Mouse (Mus musculus): Measurements from ENCODE around the gene Syt12. TPM values are rescaled to one million over a fixed set of nuclear protein-coding genes. Genes with fewer than 3 reads are reported as not detected.
A peak's percentile ranks its signal among the peaks of the same experiment; 100 is the strongest.

Syt12 gene
- polyA plus RNA-seq, 1 experiment from 2014 or later: 1.8 TPM

GRCm38 (mm10) chr19:4492526-4493296 lies 15.5 kb upstream of the Syt12 start:
- no peak overlapping the region for H3K4me2 ChIP-seq (ENCODE audit: low read length)
- no peak overlapping the region for H3K4me3 ChIP-seq (replicated peaks; ENCODE audit: low read length)
- H3K9me3 ChIP-seq (ENCODE audit: control insufficient read depth, low read length): no peaks in the 10 kb centered on the region
- no peaks in the 10 kb centered on the region for H3K27me3 ChIP-seq (replicated peaks; ENCODE audit: control insufficient read depth, insufficient read depth, low read length)
- WGBS: 53% methylated on average over 9 of the region's 9 CpGs
- H3K9ac ChIP-seq (replicated peaks; ENCODE audit: low read depth, low read length): no peak overlapping the region
- peaks cover 2% of the 10 kb centered on the region for H3K4me1 ChIP-seq (replicated peaks; ENCODE audit: control insufficient read depth, insufficient read depth, low read length)
- ATAC-seq: no peak
- no peak overlapping the region for H3K27ac ChIP-seq (ENCODE audit: low read length)
- no peaks in the 10 kb centered on the region for H3K36me3 ChIP-seq (ENCODE audit: control insufficient read depth, insufficient read depth)

GRCm38 (mm10) chr19:4491080-4491695 lies 13.9 kb upstream of the Syt12 start:
- Histone ChIP-seq H3K27me3 (replicated peaks; ENCODE audit: control insufficient read depth, insufficient read depth, low read length) (no peaks in the 10 kb centered on the region), H3K9ac (replicated peaks; ENCODE audit: low read depth, low read length) (no peak overlapping the region), H3K9me3 (ENCODE audit: control insufficient read depth, low read length) (no peaks in the 10 kb centered on the region), H3K4me3 (replicated peaks; ENCODE audit: low read length) (no peak overlapping the region), H3K4me2 (ENCODE audit: low read length) (no peak overlapping the region), H3K4me1 (replicated peaks; ENCODE audit: control insufficient read depth, insufficient read depth, low read length) (no peaks in the 10 kb centered on the region), H3K36me3 (ENCODE audit: control insufficient read depth, insufficient read depth) (no peaks in the 10 kb centered on the region), H3K27ac (ENCODE audit: low read length) (no peak overlapping the region)
- WGBS: 75% methylated on average over 10 of the region's 10 CpGs
- no peak for ATAC-seq

GRCm38 (mm10) chr19:4487877-4488276 lies 10.6 kb upstream of the Syt12 start:
- Histone ChIP-seq H3K27ac (ENCODE audit: low read length) (no peak overlapping the region), H3K9me3 (ENCODE audit: control insufficient read depth, low read length) (no peaks in the 10 kb centered on the region), H3K4me3 (replicated peaks; ENCODE audit: low read length) (no peak overlapping the region), H3K4me2 (ENCODE audit: low read length) (no peak overlapping the region), H3K4me1 (replicated peaks; ENCODE audit: control insufficient read depth, insufficient read depth, low read length) (no peaks in the 10 kb centered on the region), H3K36me3 (ENCODE audit: control insufficient read depth, insufficient read depth) (no peaks in the 10 kb centered on the region), H3K27me3 (replicated peaks; ENCODE audit: control insufficient read depth, insufficient read depth, low read length) (no peaks in the 10 kb centered on the region), H3K9ac (replicated peaks; ENCODE audit: low read depth, low read length) (no peak overlapping the region)
- 50% methylated on average over 2 of the region's 2 CpGs for WGBS
- ATAC-seq: no peak

GRCm38 (mm10) chr19:4485006-4485405 lies 7.8 kb upstream of the Syt12 start:
- Histone ChIP-seq H3K4me1 (replicated peaks; ENCODE audit: control insufficient read depth, insufficient read depth, low read length) (no peaks in the 10 kb centered on the region), H3K4me2 (ENCODE audit: low read length) (no peak overlapping the region), H3K27ac (ENCODE audit: low read length) (no peak overlapping the region), H3K9ac (replicated peaks; ENCODE audit: low read depth, low read length) (no peak overlapping the region), H3K27me3 (replicated peaks; ENCODE audit: control insufficient read depth, insufficient read depth, low read length) (no peaks in the 10 kb centered on the region), H3K36me3 (ENCODE audit: control insufficient read depth, insufficient read depth) (no peaks in the 10 kb centered on the region), H3K4me3 (replicated peaks; ENCODE audit: low read length) (no peak overlapping the region), H3K9me3 (ENCODE audit: control insufficient read depth, low read length) (no peaks in the 10 kb centered on the region)
- no peak for ATAC-seq
- 70% methylated on average over 5 of the region's 5 CpGs for WGBS

GRCm38 (mm10) chr19:4482111-4482859 lies 5.0 kb upstream of the Syt12 start:
- Histone ChIP-seq H3K27ac (ENCODE audit: low read length) (no peak overlapping the region), H3K9me3 (ENCODE audit: control insufficient read depth, low read length) (no peaks in the 10 kb centered on the region), H3K27me3 (replicated peaks; ENCODE audit: control insufficient read depth, insufficient read depth, low read length) (peaks cover 7% of the 10 kb centered on the region), H3K9ac (replicated peaks; ENCODE audit: low read depth, low read length) (no peak overlapping the region), H3K4me1 (replicated peaks; ENCODE audit: control insufficient read depth, insufficient read depth, low read length) (peaks cover under 1% of the 10 kb centered on the region), H3K4me3 (replicated peaks; ENCODE audit: low read length) (no peak overlapping the region), H3K4me2 (ENCODE audit: low read length) (no peak overlapping the region), H3K36me3 (ENCODE audit: control insufficient read depth, insufficient read depth) (no peaks in the 10 kb centered on the region)
- no peak for ATAC-seq
- WGBS: 87% methylated on average over 3 of the region's 3 CpGs

GRCm38 (mm10) chr19:4481326-4481725 lies 4.1 kb upstream of the Syt12 start:
- no peak overlapping the region for H3K4me2 ChIP-seq (ENCODE audit: low read length)
- ATAC-seq: no peak
- peaks cover 6% of the 10 kb centered on the region for H3K4me1 ChIP-seq (replicated peaks; ENCODE audit: control insufficient read depth, insufficient read depth, low read length)
- H3K27me3 ChIP-seq (replicated peaks; ENCODE audit: control insufficient read depth, insufficient read depth, low read length): peaks cover 11% of the 10 kb centered on the region
- no peak overlapping the region for H3K4me3 ChIP-seq (replicated peaks; ENCODE audit: low read length)
- H3K27ac ChIP-seq (ENCODE audit: low read length): no peak overlapping the region
- no peaks in the 10 kb centered on the region for H3K9me3 ChIP-seq (ENCODE audit: control insufficient read depth, low read length)
- H3K36me3 ChIP-seq (ENCODE audit: control insufficient read depth, insufficient read depth): no peaks in the 10 kb centered on the region
- H3K9ac ChIP-seq (replicated peaks; ENCODE audit: low read depth, low read length): no peak overlapping the region
- 63% methylated on average over 4 of the region's 4 CpGs for WGBS

- H3K9ac ChIP-seq (replicated peaks; ENCODE audit: low read depth, low read length): no peak overlapping the region
- no peak overlapping the region for H3K27ac ChIP-seq (ENCODE audit: low read length)
- WGBS: 89% methylated on average over 2 of the region's 2 CpGs
- no peaks in the 10 kb centered on the region for H3K9me3 ChIP-seq (ENCODE audit: control insufficient read depth, low read length)
- no peak overlapping the region for H3K4me2 ChIP-seq (ENCODE audit: low read length)
- H3K4me1 ChIP-seq (replicated peaks; ENCODE audit: control insufficient read depth, insufficient read depth, low read length): peaks cover 6% of the 10 kb centered on the region
- H3K27me3 ChIP-seq (replicated peaks; ENCODE audit: control insufficient read depth, insufficient read depth, low read length): peaks cover 15% of the 10 kb centered on the region
- H3K36me3 ChIP-seq (ENCODE audit: control insufficient read depth, insufficient read depth): no peaks in the 10 kb centered on the region
- no peak overlapping the region for H3K4me3 ChIP-seq (replicated peaks; ENCODE audit: low read length)
- ATAC-seq: no peak
Observed at GRCm38 (mm10) chr19:4480041-4480440, 2.8 kb upstream of the Syt12 start.

- ATAC-seq: no peak
- WGBS: 39% methylated on average over 1 of the region's 1 CpGs
- no peaks in the 10 kb centered on the region for H3K36me3 ChIP-seq (ENCODE audit: control insufficient read depth, insufficient read depth)
- H3K27ac ChIP-seq (ENCODE audit: low read length): no peak overlapping the region
- no peaks in the 10 kb centered on the region for H3K9me3 ChIP-seq (ENCODE audit: control insufficient read depth, low read length)
- H3K27me3 ChIP-seq (replicated peaks; ENCODE audit: control insufficient read depth, insufficient read depth, low read length): peaks cover 19% of the 10 kb centered on the region
- no peak overlapping the region for H3K9ac ChIP-seq (replicated peaks; ENCODE audit: low read depth, low read length)
- H3K4me2 ChIP-seq (ENCODE audit: low read length): no peak overlapping the region
- peaks cover 6% of the 10 kb centered on the region for H3K4me1 ChIP-seq (replicated peaks; ENCODE audit: control insufficient read depth, insufficient read depth, low read length)
- no peak overlapping the region for H3K4me3 ChIP-seq (replicated peaks; ENCODE audit: low read length)
Observed at GRCm38 (mm10) chr19:4478190-4478516, 906 bp upstream of the Syt12 start.

- Histone ChIP-seq H3K4me1 (replicated peaks; ENCODE audit: control insufficient read depth, insufficient read depth, low read length) (peaks cover 6% of the 10 kb centered on the region), H3K27ac (ENCODE audit: low read length) (no peak overlapping the region)
Observed at GRCm38 (mm10) chr19:4476601-4477257, 518 bp downstream of the Syt12 start.

More at GRCm38 (mm10) chr19:4476601-4477257, 518 bp downstream of the Syt12 start:
- Histone ChIP-seq H3K9ac (replicated peaks; ENCODE audit: low read depth, low read length) (peak overlapping the region; percentile 59), H3K36me3 (ENCODE audit: control insufficient read depth, insufficient read depth) (no peaks in the 10 kb centered on the region), H3K27me3 (replicated peaks; ENCODE audit: control insufficient read depth, insufficient read depth, low read length) (peaks cover 19% of the 10 kb centered on the region), H3K4me2 (ENCODE audit: low read length) (peak overlapping the region; percentile 89), H3K9me3 (ENCODE audit: control insufficient read depth, low read length) (no peaks in the 10 kb centered on the region), H3K4me3 (replicated peaks; ENCODE audit: low read length) (peak overlapping the region; percentile 49)
- under 1% methylated on average over 68 of the region's 70 CpGs for WGBS
- peak; percentile 72 for ATAC-seq

All from forebrain, embryonic 16.5 days (tissue).